Mouse (Mus musculus) right cerebral cortex, postnatal 10 days (tissue): ENCODE measurements at regions not wholly inside any gene's neighbourhood (a gene's known extent, or its start where the extent isn't known, plus 50 kb on each side); places are given as distances from the start of the nearest gene placed in this dataset.

Experiments
- DNase-seq, 2 experiments: peaks; one replicate each; pipeline ENCODE4 v3.0.0; 2021; ENCODE audit warnings: low spot score in 2 of 2

DNA sequence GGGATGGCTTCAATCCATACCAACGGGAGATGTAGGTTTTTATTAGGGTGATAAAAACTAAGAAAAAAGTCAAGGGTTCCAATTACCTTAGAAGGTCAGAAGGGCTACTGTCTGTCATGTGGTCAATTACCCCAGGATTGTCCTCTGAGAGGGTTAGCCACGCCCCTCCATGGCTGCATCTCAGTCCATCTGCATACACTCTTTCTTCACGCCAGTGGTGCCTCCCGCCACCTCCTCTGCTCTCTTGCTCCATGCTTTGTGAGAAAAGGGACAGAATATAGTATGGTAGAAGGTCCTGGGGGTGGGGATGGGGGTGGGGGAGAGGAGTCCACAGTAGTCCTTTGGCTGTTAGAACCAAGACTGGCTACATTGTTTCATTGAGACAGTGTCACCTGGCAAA lies 96.1 kb upstream of the Podxl start:
- DNase-seq = no peak

DNA sequence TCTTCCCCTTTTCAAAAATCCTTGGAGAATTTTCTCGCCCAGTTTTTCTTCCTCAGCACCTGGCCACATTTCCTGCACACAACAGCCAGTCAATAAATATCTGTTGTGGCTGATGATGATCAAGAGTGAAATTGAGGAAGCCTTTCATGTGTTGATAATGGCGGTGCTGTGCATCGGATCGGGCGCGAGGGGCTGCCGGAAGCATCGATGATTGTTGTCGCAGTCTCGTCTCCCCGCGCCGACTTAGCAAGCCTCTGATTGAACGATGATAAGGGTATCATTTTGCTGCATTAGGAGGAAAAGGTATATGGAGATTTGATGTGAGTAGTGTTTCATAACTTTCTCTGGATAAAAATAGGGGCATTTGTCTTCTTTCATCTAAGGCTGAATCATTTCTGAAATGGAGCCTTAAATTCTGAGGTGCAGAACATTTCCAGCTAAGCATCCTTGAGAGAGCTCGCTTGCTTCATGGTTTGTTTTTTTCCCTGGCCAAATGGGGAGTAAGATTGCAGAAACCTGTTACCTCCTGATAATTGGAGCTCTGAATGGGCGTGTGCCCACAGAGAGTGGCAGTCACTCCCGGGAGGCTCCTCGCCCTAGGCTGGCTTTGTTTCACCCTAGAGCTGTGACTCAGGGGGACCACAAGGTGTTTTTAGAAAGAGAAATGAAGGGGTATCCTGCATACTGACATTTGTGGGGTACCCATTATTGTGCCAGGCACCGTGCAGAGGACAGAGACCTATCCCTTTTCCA lies 94.8 kb upstream of the Podxl start:
- DNase-seq = no peak

DNA sequence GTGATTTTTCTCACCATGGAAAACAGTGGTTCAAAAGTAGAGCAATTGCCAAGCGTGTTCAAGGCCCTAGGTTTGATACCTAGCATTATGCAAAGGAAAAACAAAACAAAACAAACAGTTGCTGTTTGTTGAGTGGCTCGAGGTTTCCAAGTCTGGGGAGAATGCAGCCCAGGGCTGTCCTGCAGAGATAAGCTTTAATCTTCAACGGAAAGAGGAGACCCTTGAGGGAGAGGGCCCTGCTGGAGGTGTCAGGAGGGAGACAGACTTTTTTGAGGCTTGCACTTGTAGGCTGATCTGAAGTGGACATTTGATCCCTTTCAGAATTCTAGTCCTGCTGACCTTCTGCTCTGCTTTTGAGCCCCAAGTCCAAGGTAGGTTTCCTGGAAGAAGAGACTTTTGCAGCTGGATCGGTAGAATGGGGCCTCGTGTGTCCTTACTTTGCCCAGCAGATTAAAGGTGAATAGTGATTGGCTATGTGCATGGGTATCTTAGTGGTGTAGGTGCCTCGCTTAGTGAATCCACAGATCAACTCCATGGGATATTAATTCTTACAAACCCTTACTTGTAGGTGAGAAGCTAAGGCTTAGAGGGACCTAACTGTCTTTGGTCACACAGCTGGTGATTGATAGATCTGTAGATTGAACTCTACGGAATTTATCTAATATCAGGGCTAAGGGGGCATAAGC lies 87.2 kb upstream of the Podxl start:
- no peak for DNase-seq

DNA sequence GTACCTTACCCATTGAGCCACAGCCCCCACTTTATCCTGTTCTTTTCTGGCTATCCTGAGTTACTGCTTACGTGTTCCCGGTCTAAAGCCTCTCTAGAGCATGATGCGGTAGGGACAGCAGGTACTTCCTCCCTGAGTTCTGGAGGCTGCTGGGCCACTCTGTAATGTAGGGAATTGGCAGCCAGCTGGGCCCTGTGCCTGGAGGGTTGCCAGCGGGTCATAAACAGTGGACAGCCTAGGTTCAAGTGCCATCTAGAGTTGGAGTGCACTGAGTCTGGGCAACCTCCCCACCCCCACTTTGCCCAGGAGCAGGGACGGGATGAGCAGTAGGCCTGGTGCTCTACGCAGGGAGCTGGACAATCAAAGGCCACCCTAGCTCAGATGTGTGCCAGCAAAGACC lies 81.5 kb upstream of the Podxl start:
- no peak for DNase-seq

DNA sequence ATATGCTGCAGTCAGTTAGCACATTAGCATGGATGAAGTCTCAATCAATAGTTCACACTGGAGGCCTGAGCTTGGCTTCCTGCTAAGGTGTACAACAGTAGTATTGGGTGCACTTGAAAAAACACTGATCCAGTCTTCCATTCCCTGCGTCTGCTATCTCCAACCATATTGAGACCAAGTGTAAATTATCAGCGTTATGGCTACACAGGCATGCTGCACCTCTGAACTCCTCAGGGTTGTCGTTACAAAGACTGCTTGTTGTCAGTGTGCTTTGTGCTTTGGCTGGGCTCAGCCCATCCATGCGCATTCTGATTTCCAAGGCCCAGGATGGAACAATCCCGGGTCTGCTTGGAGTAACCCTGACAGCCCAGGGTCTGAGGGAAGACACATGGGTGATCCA lies 80.7 kb upstream of the Podxl start:
- DNase-seq = no peak

DNA sequence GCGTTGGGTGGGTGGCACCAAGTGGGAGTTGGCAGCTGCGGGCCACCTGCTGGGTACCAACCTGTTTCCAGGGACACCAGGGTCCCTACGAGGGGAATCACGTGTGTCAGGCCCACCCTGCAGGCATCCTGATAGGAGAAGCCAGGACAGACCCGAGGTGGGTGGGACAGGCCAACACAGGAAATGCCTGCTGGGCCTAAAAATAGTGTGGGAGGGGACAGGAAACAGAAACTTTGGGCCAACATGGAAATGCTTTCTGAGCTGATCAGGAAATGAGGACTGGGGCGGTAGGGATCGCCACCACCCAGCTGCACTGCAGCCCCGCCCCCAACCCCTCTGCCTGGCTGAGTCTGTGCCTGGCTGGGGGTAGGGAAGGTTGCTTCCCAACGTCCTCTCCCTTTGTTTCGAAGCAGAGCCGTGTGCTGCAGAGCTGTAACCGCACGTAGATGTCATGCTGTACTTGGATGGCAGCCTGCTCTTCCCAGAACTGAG lies 78.7 kb upstream of the Podxl start:
- no peak for DNase-seq

DNA sequence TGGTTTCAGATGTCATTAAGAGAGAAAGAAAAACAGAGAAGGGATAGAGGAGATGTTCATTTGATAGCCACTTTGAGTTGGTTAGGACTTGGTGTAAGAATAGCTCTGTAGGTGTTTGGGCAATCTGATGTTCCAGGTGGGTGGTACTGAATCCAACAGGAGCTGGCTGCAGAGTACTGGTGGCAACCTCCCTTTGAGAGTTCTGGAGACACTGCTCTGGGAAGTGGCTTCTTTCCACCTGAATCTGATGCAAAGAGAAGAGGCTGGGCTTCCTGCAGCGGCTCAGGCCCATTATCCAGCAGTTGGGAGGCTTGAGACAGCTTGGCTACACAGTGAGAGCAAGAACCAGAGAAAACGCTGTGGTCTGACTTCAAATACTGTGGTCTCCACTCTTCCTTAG lies 77.0 kb upstream of the Podxl start:
- DNase-seq = no peak

DNA sequence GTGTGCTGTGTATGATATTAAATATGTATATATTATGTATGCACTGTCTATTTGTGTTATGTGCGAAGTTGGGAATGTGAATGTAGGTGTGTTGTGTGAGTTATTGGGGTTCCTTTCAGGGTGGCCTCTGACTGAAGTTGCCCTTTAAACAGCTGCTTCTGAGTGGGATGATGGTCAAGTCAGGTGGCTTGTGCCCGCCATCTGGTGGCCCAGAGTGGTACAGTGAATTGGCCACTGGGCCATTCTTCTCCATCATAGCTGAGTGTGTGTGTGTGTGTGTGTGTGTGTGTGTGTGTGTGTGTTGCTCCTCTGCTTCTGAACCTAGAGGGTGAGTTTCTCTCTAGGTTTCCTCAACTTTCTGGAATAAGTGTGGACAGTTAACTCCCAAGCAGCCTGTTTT lies 75.7 kb upstream of the Podxl start:
- peak; percentile 74 to 77 for DNase-seq

DNA sequence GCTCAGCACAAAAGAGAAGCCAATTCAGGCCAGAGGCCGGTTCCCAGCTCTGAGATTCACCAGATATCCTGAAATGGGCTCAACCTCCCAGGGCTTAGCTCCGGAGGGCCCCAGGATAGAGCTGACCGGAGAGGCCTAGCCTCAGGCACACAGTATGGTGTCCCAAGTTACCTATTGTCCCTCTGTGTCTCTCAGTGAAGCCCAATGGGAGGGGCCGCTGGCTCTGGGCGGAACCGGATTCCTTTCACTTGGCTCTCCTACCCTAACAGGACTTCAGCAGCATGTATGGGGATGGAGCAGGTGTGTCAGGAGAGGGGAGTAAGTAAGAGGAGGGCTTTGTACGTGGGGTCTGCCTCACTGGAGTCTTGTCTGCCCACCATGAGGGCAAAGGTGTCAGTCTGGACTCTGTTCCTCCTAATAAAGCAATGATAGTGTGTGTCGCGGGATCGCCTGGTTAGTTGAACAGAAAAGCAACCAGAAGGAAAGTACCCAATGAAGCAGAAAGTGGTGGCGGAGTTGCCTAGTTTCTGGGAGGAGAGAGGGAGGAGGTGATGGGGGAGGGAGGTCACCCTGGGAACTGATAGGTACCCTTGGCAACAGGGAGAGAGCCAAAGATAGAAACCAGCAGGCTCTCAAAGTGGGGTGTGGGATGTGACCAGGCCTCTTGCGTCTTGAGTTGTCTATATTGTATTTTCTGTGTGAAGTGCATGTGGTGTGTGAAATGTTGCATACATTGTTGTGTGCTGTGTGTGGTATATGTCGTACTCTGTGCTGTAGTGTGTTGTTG lies 74.8 kb upstream of the Podxl start:
- DNase-seq = peak; percentile 43 to 72

DNA sequence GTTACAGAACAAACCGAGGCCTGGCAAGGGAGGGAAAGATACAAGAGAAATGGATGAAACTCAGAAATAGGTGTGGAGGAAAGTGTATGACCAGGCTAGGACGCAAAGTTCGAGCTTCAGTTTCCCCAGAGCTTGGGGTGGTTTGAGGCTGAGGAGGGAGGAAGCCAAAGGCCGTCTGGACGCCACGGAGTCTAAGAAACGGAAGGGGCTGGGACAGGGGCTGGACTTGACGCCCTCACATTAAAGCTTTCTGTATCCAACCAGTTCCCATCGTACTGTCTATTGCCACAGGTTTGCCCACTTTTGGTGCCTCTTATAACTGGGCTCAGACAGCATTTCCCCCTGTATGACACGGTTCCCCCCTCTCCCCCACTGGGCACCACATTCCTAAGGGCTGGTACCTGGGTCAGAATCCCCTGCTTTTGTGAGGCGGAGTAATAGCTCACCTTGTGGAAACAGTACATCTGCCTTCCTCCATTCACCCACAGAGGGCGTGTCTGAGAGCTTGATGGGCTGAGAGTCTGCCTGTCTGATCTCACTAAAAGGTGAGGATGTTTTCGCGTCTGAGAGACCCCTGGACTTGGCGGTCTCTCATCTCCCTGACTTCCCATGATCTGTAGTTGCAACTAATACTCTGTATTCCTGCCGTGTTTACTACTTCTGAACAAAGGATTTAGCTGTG lies 73.7 kb upstream of the Podxl start:
- DNase-seq = no peak

DNA sequence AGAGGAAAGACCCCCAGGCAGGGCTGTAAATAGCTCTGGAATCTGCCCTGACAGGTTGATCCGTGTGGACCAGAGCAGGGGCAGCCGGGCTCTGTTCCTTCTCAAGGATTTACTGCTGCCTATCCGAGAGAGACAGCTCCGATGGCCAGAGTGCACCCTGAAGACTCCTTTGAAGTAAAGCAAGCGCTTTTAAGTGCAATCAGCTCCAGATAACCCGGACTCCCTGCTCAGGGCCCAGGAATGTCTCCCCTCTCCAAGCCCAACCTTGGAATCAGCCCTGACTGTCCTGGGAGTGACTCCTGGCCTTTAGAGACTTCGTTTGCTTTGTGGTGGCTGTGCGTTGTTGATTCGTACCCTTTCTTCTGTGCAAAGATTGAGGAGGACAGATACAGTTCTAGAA lies 73.2 kb upstream of the Podxl start:
- no peak for DNase-seq

DNA sequence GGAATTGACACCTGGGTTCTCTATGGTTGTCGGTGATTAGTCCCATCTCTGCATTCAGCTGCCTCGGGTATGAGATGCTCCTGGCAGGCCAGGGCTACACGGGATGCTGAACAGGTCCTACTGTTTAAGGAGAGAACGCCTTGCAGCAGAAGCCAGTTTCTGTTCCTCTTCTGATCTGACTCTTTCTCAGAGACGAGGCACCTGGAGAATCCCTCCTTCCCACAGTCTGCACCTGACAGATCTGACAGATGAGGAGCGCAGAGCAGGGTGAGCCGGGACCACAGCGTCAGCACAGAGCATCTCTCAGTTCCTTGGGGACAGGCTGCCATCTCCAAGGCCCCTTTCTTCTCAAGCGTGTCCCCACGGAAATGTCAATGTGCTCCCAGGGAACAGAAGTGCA lies 68.7 kb upstream of the Podxl start:
- DNase-seq = no peak

DNA sequence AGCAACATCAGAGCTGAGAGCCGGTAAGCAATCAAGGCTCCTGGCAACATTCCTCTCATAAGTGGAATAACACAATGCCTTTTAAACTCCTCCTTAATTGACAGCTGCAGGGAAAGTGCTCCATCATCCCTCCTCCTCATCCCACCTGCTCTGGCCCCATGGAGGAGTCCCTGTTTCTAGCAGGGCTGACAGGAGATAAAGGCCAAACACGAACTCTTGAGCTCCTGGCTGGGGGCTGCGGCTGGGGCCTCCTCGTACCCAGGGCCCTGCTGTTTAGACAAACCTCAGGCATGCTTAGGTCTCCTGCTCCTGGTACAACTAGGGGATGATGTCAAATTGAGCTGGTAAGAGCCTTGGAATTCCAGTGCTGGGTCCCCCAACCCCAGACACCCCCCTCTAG lies 66.2 kb upstream of the Podxl start:
- no peak for DNase-seq

DNA sequence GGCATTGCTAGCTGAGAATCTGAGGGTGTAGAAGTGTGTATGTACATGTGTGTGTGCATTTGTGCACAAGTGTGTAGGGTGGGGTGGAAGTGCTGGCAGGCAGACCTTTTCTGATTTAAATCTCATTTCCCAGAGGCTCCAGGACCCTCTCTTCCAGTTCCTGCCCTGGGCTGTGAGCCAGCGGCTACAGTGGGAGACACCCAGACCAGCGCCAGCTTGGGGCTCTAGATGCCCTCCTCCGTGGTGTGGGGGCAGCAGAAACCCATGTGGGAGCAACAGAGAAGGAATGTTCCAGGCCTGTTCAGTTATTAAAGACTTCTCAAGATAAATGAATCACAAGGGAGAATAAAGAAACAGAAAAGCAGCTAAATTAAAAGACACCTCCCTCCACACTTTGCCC lies 64.1 kb upstream of the Podxl start:
- DNase-seq = no peak

DNA sequence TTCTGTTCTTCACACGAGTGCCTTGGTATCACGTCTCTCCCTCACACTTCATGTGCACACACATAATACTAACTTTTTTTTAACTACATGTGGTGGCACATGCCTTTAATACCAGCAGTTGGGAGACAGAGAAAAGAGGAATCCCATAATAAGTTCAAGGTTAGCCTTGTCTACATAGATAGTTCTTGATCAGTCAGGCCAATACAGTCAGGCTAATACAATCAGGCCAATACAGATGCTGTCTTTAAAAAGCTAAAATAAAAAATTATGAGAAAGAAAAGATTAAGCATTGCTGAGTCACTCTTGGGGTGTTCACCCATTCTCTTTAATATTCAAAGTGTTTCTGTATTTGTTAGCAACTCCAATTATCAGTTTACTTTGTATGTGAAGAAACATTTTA lies 61.3 kb upstream of the Podxl start:
- DNase-seq = no peak

DNA sequence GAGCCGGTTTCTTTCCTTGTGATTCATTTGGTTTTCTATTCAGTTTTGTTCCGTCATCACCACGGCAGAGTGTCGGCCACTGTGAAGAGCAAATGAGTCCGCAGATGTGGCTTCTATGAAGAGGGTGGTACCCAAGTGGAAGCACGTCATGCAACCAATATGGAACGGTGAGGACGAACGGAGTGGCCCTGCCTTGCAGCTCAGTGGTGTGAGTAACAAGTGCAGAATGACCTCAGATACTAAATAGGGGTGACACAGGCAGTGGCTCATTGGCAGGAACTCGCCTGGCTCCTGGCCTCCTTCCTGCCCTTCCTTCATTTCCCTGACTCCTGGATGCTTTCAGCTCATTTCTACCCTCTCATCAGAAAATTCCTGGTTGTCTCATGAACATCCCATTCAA lies 60.6 kb upstream of the Podxl start:
- no peak for DNase-seq

DNA sequence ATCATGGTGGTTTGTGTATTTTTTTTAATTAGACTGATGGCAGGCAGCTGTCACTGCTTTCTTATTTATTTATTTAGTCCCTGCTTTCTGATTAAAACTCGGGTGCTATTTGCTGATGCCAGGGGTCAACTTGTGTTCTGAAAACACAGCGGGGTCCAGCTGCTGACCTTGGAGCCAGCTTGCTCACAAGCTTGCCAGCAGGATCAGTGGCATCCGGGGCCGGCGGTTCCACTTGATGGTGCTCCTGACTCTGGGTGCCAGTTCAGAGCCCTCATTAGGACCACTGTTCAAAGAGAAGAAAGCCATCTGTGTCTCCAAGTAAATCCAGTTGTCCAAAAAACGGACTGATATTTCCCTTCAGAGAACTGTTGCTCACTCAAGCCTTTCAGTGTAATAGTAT lies 57.2 kb upstream of the Podxl start:
- no peak for DNase-seq

DNA sequence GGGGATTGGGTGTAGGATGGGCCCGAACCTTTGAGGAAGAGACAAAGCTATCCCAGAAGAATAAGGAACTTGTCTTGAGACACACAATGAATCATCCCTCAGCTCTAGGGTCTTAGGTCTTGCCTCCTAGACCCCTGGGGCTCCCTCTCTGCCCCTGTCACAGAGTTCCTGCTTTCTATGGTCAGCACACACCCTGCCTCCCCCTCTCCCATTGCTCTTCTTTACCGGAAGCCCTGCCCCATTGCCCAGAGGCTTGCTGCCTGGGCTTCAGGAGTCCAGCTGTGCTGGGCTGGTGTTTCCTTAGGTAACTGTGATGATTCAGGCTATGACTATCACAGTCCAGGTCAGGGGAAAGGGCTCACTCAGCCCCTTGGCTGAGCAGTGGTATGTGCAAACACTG lies 55.1 kb upstream of the Podxl start:
- no peak for DNase-seq

DNA sequence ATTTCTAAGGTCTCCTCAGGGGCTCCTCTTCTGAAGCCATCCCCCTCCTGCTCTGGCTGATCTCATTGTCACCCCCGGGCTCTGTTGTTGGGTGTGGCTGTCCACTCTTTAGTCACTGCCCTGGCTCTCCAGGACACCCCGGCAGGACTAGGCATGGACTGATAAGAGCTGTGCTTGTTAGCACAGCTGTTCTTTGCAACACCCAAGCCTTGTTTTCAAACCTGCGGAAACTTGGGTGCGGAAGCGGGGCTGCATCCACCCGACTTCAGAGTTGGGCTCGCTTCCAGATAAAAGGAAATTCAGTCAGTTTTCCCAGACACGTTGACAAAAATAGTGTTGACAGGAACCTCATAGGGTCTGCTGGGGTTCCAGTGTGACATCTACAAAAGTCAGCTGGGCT lies 53.6 kb upstream of the Podxl start:
- DNase-seq = no peak

DNA sequence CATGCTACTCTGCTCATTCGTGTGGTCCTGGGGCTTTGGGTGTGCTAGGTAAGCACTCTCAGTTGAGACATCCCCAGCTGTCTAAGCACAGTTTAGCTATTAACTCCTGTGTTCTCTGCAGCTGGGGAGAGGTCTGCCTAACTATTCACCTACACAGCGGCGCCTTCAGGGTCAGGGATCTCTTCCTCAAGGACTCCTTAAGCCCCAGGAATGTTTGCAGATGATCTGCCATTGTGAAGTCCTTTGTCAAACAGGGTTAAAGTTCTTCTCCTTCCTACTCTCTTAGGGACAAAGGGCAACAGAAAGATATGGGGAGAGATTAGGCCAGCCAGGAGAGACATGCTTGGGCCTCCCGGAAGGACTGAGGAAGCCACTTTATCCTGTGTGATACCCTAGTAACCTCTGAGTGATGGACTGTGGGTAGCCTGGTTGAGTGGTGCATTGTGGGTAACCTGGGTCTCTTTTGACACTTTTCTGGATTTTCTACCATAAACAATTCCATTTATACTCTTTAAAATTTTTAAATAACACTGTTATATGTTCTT lies 51.7 kb upstream of the Podxl start:
- DNase-seq = no peak

DNA sequence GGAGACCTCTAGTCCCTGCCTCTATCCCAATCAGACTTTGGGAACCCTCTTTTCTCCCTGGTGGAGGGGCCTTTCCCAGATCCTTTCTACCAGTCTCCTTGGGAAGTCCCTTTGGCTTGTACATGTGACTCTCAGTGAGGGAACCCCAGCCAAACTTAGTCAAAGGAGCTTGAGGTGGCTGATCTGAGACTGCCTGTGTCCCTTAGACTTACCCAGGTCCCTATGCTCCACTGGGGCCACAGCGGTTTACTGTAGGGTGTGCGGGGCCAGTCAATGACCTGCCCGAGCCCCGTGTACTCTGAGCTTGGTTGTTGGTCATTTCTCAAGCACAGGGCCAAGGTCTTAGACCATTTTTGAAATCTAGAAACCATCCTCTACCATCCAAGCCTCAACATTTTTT lies 50.8 kb upstream of the Podxl start:
- DNase-seq = no peak
